Comparison of ENCODE assay signal across 12 mouse cellular contexts in genomic region chr6:86493469-86494263, GRCm38 (mm10). TPM values are rescaled to one million over a fixed set of nuclear protein-coding genes. Genes with fewer than 3 reads are reported as not detected.
A peak's percentile ranks its signal among the peaks of the same experiment; 100 is the strongest.
DNase-seq lines count a peak whose midpoint lies in the region; ATAC-seq lines count a peak whose summit lies in the region.
"Had no signal": no experiment of that assay in that cellular context is flagged by ENCODE, and none has a peak within 500 bp of the region (broad histone marks: within the 10 kb centered on the region; RNA-seq: fewer than 3 reads in every experiment).

No protein-coding gene starts in this region.

- ATAC-seq in heart, embryonic 16.5 days (replicated peaks; ENCODE audit: extremely low read depth, insufficient read depth, low FRiP score): no peak
- no peak for ATAC-seq in heart, embryonic 12.5 days (ENCODE audit: insufficient number of reproducible peaks, low FRiP score)
- peak; percentile 76 for ATAC-seq in common myeloid progenitor, adult 5-6 weeks (replicated peaks; ENCODE audit: low read depth, poor library complexity, severe bottlenecking)
- ATAC-seq in liver, embryonic 16.5 days (ENCODE audit: low read depth): no peak
- no peak for ATAC-seq in forebrain, embryonic 11.5 days (replicated peaks; ENCODE audit: low FRiP score)
- ATAC-seq: CD4-positive, CD25-positive, alpha-beta regulatory T cell, adult 4 months; forebrain, embryonic 16.5 days; intestine, postnatal 0 days had no signal

- H3K27ac ChIP-seq in heart, embryonic 16.5 days (ENCODE audit: low read length): peak overlapping the region; percentile 19; the same call in 1 of the 2 replicates
- H3K27ac ChIP-seq in heart, embryonic 12.5 days (ENCODE audit: poor library complexity, severe bottlenecking): no peak overlapping the region
- peak overlapping the region; percentile 22 for H3K27ac ChIP-seq in liver, embryonic 16.5 days (ENCODE audit: low read length)
- H3K27ac ChIP-seq in forebrain, embryonic 11.5 days (ENCODE audit: low read depth, low read length): no peak overlapping the region
- H3K27ac ChIP-seq: lung, embryonic 15.5 days had no signal

- no peaks in the 10 kb centered on the region for H3K27me3 ChIP-seq in heart, embryonic 16.5 days (ENCODE audit: control insufficient read depth, insufficient read depth, low read length)
- no peaks in the 10 kb centered on the region for H3K27me3 ChIP-seq in heart, embryonic 12.5 days (replicated peaks)
- H3K27me3 ChIP-seq in liver, embryonic 16.5 days (ENCODE audit: control insufficient read depth, insufficient read depth, low read depth, low read length): no peaks in the 10 kb centered on the region
- no peaks in the 10 kb centered on the region for H3K27me3 ChIP-seq in forebrain, embryonic 11.5 days (ENCODE audit: control insufficient read depth, insufficient read depth, low read length)
- H3K27me3 ChIP-seq: lung, embryonic 15.5 days had no signal

- no peaks in the 10 kb centered on the region for H3K36me3 ChIP-seq in heart, embryonic 16.5 days (ENCODE audit: control insufficient read depth, insufficient read depth)
- no peaks in the 10 kb centered on the region for H3K36me3 ChIP-seq in heart, embryonic 12.5 days
- H3K36me3 ChIP-seq in liver, embryonic 16.5 days (ENCODE audit: control insufficient read depth, insufficient read depth): no peaks in the 10 kb centered on the region
- H3K36me3 ChIP-seq in forebrain, embryonic 11.5 days (ENCODE audit: control insufficient read depth, insufficient read depth, low read length): no peaks in the 10 kb centered on the region
- H3K36me3 ChIP-seq: lung, embryonic 15.5 days had no signal

- H3K4me1 ChIP-seq in heart, embryonic 16.5 days (ENCODE audit: control insufficient read depth, insufficient read depth, low read length): peaks cover 17% of the 10 kb centered on the region
- H3K4me1 ChIP-seq in heart, embryonic 12.5 days (replicated peaks): peaks cover 26% of the 10 kb centered on the region
- H3K4me1 ChIP-seq in liver, embryonic 16.5 days (ENCODE audit: control insufficient read depth, low read depth, low read length): peaks cover 12% of the 10 kb centered on the region
- H3K4me1 ChIP-seq in forebrain, embryonic 11.5 days (replicated peaks; ENCODE audit: control insufficient read depth, insufficient read depth, low read length): no peaks in the 10 kb centered on the region

- H3K4me2 ChIP-seq in heart, embryonic 16.5 days (ENCODE audit: low read depth, low read length): no peak overlapping the region
- H3K4me2 ChIP-seq in heart, embryonic 12.5 days: no peak overlapping the region
- H3K4me2 ChIP-seq in liver, embryonic 16.5 days (ENCODE audit: low read depth, low read length): no peak overlapping the region
- no peak overlapping the region for H3K4me2 ChIP-seq in forebrain, embryonic 11.5 days (ENCODE audit: low read depth, low read length, severe bottlenecking)
- H3K4me2 ChIP-seq: lung, embryonic 15.5 days had no signal

- peak; percentile 59 to 64 for DNase-seq in B cell, adult 2 months
- no peak for DNase-seq in forebrain, embryonic 11.5 days (ENCODE audit: low spot score)
- DNase-seq in retina, postnatal 1 day: no peak
- DNase-seq in cerebellum, adult 9-11 months: no peak

- H3K9ac ChIP-seq in heart, embryonic 16.5 days (ENCODE audit: low read length): no peak overlapping the region
- no peak overlapping the region for H3K9ac ChIP-seq in heart, embryonic 12.5 days
- H3K9ac ChIP-seq in liver, embryonic 16.5 days (ENCODE audit: low read depth, low read length): no peak overlapping the region
- no peak overlapping the region for H3K9ac ChIP-seq in forebrain, embryonic 11.5 days (ENCODE audit: low read length)
- H3K9ac ChIP-seq: lung, embryonic 15.5 days had no signal

- WGBS in heart, embryonic 16.5 days: 40% methylated on average over 13 of the region's 13 CpGs
- 56% methylated on average over 13 of the region's 13 CpGs for WGBS in heart, embryonic 12.5 days
- 22% methylated on average over 13 of the region's 13 CpGs for WGBS in liver, embryonic 16.5 days (ENCODE audit: insufficient replicate concordance)
- 77% methylated on average over 13 of the region's 13 CpGs for WGBS in forebrain, embryonic 11.5 days

- H3K9me3 ChIP-seq in heart, embryonic 16.5 days (replicated peaks; ENCODE audit: control insufficient read depth, low read length): no peaks in the 10 kb centered on the region
- H3K9me3 ChIP-seq in heart, embryonic 12.5 days (replicated peaks): peaks cover 4% of the 10 kb centered on the region
- no peaks in the 10 kb centered on the region for H3K9me3 ChIP-seq in liver, embryonic 16.5 days (replicated peaks; ENCODE audit: control insufficient read depth, low read length)
- no peaks in the 10 kb centered on the region for H3K9me3 ChIP-seq in forebrain, embryonic 11.5 days (ENCODE audit: control insufficient read depth, low read length)
- H3K9me3 ChIP-seq: lung, embryonic 15.5 days had no signal

- H3K4me3 ChIP-seq in heart, embryonic 16.5 days (ENCODE audit: low read length): no peak overlapping the region
- H3K4me3 ChIP-seq in heart, embryonic 12.5 days: no peak overlapping the region
- no peak overlapping the region for H3K4me3 ChIP-seq in liver, embryonic 16.5 days (ENCODE audit: low read depth, low read length)
- H3K4me3 ChIP-seq in forebrain, embryonic 11.5 days (ENCODE audit: low read depth, low read length): no peak overlapping the region
- H3K4me3 ChIP-seq: lung, embryonic 15.5 days had no signal

RNA-seq across cellular contexts. Expression of gene Pcbp1, which starts 32.5 kb away (rescaled TPM):
- polyA plus RNA-seq in heart, embryonic 16.5 days (2015; fragmentation: Nextera tagmentation; extraction: Ambion mirVana): 149 and 264 TPM in 2 replicates
- 415 and 416 TPM in 2 replicates for polyA plus RNA-seq in heart, embryonic 12.5 days (2016; fragmentation: Nextera tagmentation; extraction: Ambion mirVana)
- 115 and 172 TPM in 2 replicates for total RNA-seq in common myeloid progenitor, adult 5-6 weeks (2017)
- polyA plus RNA-seq in liver, embryonic 16.5 days (2015; fragmentation: Nextera tagmentation; extraction: Ambion mirVana): 82.3 and 84.0 TPM in 2 replicates
- 573 and 583 TPM in 2 replicates for polyA plus RNA-seq in forebrain, embryonic 11.5 days (2014; fragmentation: Nextera tagmentation; extraction: Ambion mirVana)

RNA-seq across cellular contexts. Expression of gene C87436, which starts 55.5 kb away (rescaled TPM):
- polyA plus RNA-seq in heart, embryonic 16.5 days (2015; fragmentation: Nextera tagmentation; extraction: Ambion mirVana): 18.5 and 20.1 TPM in 2 replicates
- 16.2 and 18.0 TPM in 2 replicates for polyA plus RNA-seq in heart, embryonic 12.5 days (2016; fragmentation: Nextera tagmentation; extraction: Ambion mirVana)
- total RNA-seq in common myeloid progenitor, adult 5-6 weeks (2017): 37.6 and 42.6 TPM in 2 replicates
- polyA plus RNA-seq in liver, embryonic 16.5 days (2015; fragmentation: Nextera tagmentation; extraction: Ambion mirVana): 10.6 and 10.8 TPM in 2 replicates
- polyA plus RNA-seq in forebrain, embryonic 11.5 days (2014; fragmentation: Nextera tagmentation; extraction: Ambion mirVana): 28.1 and 28.6 TPM in 2 replicates

Comparison
In these comparisons a context has a peak if more than half of its experiments do, and no peak if none do; other contexts are left out.
1. H3K27ac ChIP-seq: peak in heart, embryonic 16.5 days (single experiment) and liver, embryonic 16.5 days (single experiment); none in heart, embryonic 12.5 days (single experiment) and forebrain, embryonic 11.5 days (single experiment).
2. DNase-seq: peak in B cell, adult 2 months (2 of 2); none in forebrain, embryonic 11.5 days (single experiment), retina, postnatal 1 day (single experiment) and cerebellum, adult 9-11 months (single experiment).